In genomic region chr7:141945927-141946326, GRCm38 (mm10) we compare ENCODE assay signal across 9 mouse cellular contexts. TPM values are rescaled to one million over a fixed set of nuclear protein-coding genes. Genes with fewer than 3 reads are reported as not detected.
DNase-seq lines count a peak whose midpoint lies in the region; ATAC-seq lines count a peak whose summit lies in the region.
"Had no signal": no experiment of that assay in that cellular context is flagged by ENCODE, and none has a peak within 500 bp of the region (broad histone marks: within the 10 kb centered on the region; RNA-seq: fewer than 3 reads in every experiment).

No protein-coding gene starts in this region.

- peaks cover 26% of the 10 kb centered on the region for H3K4me1 ChIP-seq in forebrain, embryonic 16.5 days (replicated peaks; ENCODE audit: control insufficient read depth, insufficient read depth, low read length)

- peak overlapping the region; percentile 21; the same call in 1 of the 2 replicates for H3K4me3 ChIP-seq in forebrain, embryonic 16.5 days (replicated peaks; ENCODE audit: low read length)
- H3K4me3 ChIP-seq: myocyte had no signal

- peak; percentile 35 for DNase-seq in embryo, embryonic 10.5 days (ENCODE audit: low spot score)
- no peak for DNase-seq in embryo, embryonic 10 days (ENCODE audit: low spot score)
- DNase-seq in layer of hippocampus, postnatal 14 days (ENCODE audit: low spot score in 2 of 2), result peak; percentile 78 to 91
- peak; percentile 74 for DNase-seq in retina, postnatal 1 day
- no peak for DNase-seq in urinary bladder, postnatal 36 days (ENCODE audit: low spot score in 2 of 2)
- no peak for DNase-seq in urinary bladder, postnatal 25 days (ENCODE audit: low spot score)
- DNase-seq in gastrocnemius, postnatal 4 days (ENCODE audit: low spot score in 2 of 2), result no peak

- peak overlapping the region; percentile 37; the same call in 1 of the 2 replicates for H3K9ac ChIP-seq in forebrain, embryonic 16.5 days (replicated peaks; ENCODE audit: low read depth, low read length)

- peak overlapping the region; percentile 35 for H3K4me2 ChIP-seq in forebrain, embryonic 16.5 days (ENCODE audit: low read length)

- no peaks in the 10 kb centered on the region for H3K9me3 ChIP-seq in forebrain, embryonic 16.5 days (ENCODE audit: control insufficient read depth, low read length)

- WGBS in forebrain, embryonic 16.5 days, result 5% methylated on average over 7 of the region's 7 CpGs

- ATAC-seq in forebrain, embryonic 16.5 days, result peak; percentile 60

- no peaks in the 10 kb centered on the region for H3K36me3 ChIP-seq in forebrain, embryonic 16.5 days (ENCODE audit: control insufficient read depth, insufficient read depth)

- no peaks in the 10 kb centered on the region for H3K27me3 ChIP-seq in forebrain, embryonic 16.5 days (replicated peaks; ENCODE audit: control insufficient read depth, insufficient read depth, low read length)

- H3K27ac ChIP-seq in forebrain, embryonic 16.5 days (ENCODE audit: low read length), result peak overlapping the region; percentile 76

RNA-seq across cellular contexts. Expression of gene Brsk2, which starts 3.6 kb away (rescaled TPM):
- polyA plus RNA-seq in forebrain, embryonic 16.5 days (2015; fragmentation: Nextera tagmentation; extraction: Ambion mirVana), result 22.7 and 26.5 TPM in 2 replicates
- total RNA-seq in layer of hippocampus, postnatal 14 days (2021), result 100 to 1,000 TPM; 174 to 177 TPM
- under 1 TPM; 0.78 to 0.96 TPM for total RNA-seq in gastrocnemius, postnatal 4 days (2021)

RNA-seq across cellular contexts. Expression of gene Tollip, which starts 27.6 kb away (rescaled TPM):
- 96.0 and 101 TPM in 2 replicates for polyA plus RNA-seq in forebrain, embryonic 16.5 days (2015; fragmentation: Nextera tagmentation; extraction: Ambion mirVana)
- total RNA-seq in layer of hippocampus, postnatal 14 days (2021), result 100 to 1,000 TPM; 135 to 142 TPM
- total RNA-seq in gastrocnemius, postnatal 4 days (2021), result 10 to 100 TPM; 31.1 to 34.3 TPM

Comparison
In these comparisons a context has a peak if more than half of its experiments do, and no peak if none do; other contexts are left out.
1. DNase-seq: peak in embryo, embryonic 10.5 days (single experiment), layer of hippocampus, postnatal 14 days (2 of 2) and retina, postnatal 1 day (single experiment); none in embryo, embryonic 10 days (single experiment), urinary bladder, postnatal 36 days (0 of 2), urinary bladder, postnatal 25 days (single experiment) and gastrocnemius, postnatal 4 days (0 of 2).
2. RNA of gene Brsk2, which starts 3.6 kb away (total RNA-seq): 174 to 177 TPM in layer of hippocampus, postnatal 14 days; 0.78 to 0.96 TPM in gastrocnemius, postnatal 4 days; every median in the first group is over 10 times any median in the second.